Mouse (Mus musculus) lung, postnatal 25 days (tissue): ENCODE measurements around the gene Cuedc1.
A peak's percentile ranks its signal among the peaks of the same experiment; 100 is the strongest.

Source experiments
- DNase-seq: peaks from one replicate; pipeline ENCODE4 v3.0.0; 2022; ENCODE audit warnings: low spot score

Cuedc1 gene

DNA sequence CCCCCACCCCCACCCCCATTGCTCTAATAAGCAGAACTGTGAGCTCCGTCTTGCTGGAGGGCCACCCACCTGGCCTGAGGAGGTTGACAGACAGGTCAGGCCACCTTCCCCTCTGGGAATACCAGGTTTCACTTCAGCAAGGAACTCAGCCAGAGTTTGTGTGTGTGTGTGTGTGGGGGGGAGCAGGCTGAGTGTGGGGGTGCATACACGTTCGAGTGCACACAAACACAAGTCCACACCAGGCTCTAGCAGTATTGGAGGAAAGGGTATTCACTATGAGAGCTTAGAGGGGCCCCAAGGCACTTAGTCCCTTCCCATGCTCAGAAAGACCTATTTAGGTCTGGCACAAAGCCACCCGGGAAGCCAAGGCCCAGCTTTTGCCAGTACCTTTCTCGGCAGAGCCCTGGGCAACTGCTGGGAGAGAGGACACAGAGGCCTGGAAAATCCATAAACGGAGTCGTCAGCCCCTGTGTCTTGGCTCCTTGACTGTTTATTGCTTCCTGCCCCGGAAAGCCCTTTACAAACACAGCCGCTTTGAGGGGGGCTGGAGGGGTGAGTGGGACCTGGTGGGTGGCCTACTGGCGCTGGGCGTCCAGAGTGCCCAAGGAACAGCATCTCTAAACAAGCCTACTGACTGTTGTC, 50.9 kb downstream of the Cuedc1 start:
- peak; percentile 72 for DNase-seq

DNA sequence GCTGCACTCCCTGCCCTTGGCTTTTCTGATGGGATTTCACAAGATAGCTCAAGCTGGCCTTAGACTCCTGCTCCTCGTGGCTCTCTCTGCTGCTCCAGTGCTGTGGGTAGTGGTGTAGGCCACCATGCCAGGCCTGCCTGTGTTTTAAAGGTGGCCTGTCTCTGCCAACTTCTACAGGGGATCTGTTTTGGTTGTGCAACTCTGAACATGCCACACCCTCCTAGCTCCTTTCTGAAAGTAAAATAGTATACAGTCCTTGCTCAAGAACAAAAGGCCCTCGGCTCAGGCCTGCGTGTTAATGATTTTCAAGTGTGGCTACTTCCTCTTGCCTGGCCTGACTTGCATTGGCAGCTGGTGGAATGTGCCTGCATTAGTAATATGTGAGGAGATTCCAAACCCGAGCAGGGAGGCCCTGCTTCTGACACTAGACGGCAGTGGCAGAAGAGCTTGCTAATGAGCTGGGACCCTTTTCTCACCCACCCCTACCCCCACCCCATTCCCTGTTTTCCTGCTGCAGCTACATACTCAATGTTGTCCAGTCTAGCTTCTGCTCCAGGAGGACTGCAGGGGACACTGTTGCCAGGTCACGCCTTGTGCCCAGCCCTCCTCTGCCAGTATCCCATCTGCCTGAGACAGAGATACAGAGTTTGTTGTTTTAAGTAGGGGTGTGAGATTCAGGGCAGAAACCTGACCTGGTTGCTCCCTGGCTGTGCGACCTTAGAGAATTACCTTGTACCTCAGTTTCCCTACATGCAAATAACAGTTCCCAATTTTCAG, 53.7 kb downstream of the Cuedc1 start:
- peak; percentile 88 for DNase-seq

DNA sequence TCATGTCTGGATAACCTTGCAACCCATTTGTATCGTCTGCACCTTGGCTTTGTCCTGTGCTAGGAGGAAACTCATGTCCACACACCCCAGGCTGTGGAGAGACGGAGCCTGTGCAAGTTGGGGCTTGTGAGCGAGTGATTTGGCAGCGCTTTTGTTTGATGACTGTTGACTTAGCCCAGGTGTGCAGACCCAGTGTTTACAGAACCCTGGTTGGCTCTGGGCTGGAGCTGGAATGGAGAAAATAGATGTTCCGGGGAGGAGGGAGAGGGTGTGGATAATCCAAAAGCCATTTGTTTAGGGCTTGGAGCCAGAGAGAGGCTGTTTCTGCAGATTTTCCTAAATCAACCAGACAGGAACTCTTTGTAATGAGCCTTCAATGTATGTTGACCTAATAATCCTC, 56.0 kb downstream of the Cuedc1 start:
- no peak for DNase-seq

DNA sequence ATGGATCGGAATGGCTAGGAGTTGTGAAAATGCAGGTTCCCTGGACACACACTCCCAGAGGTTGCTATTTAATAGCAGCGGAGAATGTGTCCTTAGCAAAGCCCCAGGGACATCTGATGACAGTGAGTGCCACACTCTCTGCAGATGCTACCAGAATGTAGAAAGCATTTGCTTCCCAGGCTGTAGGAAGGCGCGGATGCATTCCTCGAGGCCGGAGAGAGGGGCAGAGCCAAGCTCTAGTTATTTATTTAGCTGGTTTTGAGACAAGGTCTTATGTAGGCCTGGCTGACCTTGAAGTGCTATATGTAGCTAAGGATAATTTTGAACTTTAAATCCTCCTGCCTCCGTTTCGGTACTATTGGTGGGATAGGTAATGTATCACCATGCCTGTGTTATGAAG, 56.6 kb downstream of the Cuedc1 start:
- no peak for DNase-seq

DNA sequence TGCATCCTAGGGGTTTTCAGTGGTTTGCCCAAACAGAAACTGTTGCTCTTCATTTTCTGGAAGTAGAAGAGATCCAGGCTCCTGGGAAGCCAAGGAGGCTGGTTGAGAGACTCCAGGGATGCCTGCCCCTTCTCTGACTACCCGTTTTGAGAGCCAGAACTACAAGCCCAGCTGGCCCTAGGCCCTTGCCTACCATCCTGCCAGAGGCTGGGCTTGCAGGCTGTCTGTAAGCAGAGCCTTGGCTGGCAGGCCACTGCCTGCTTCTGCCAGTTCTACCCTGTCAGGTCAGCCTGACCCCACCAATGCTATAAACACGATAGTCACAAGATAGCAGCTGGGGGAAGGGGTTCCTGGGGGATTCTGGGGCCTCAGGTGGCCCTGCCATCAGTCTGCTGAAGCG, 57.6 kb downstream of the Cuedc1 start:
- DNase-seq: no peak

DNA sequence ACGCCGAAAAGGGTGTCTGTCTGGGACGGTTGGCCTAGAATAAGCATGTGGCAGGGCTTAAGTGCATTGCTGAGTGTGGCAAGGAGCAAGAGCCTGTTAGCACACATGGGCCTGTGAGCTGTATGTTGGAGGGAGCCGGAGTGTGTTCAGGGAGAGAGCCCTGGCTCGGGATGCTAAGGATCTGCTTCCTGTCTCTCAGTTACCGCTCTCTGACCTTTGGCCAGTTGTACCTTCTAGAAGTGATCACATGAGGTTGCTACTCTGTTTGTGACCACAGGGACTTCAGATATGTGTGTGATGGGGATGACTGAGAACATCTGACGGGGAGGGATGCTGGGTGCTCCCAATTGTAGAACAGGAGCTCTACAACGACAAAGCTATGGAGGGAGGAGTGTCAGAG, 58.1 kb downstream of the Cuedc1 start:
- no peak for DNase-seq

DNA sequence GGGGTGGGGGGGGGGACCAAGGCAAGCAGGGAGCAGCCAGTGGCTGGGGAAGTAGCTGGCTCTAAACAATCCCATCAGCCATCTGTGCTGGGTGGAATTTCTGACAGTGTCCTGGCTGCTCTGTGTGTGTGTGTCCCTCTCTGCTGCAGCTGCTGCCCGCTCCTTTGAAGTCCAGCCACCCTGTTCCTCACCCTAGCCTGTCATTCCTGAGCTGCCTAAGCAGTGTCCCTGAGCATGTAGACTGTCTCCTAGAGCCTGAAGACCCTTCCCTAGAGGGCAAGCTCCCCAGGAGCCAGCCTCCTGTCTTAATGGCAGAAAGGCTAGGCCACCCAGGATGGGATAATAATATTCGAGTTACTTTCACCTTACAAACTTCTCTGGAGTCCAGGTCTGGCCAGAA, 58.5 kb downstream of the Cuedc1 start:
- DNase-seq: no peak

DNA sequence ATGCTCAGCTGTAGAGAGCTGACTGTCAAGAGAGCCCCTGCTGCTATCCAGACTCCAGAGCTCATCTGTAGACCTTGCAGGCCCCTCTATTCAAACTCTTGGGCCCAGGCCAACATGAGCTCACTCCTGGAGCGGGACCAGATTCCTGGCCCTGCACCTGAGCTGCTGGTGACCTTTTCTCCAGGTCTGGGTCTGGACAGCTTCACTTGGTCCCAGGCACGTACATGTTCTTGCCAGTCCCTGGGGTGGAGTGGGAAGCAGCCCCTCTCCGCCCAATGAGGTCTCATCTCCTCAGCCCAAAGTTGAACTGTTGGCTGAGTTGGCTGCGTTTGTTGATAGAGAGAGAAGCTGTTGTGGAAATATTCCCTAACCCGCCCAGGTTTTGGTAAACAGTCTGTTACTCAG, 61.0 kb downstream of the Cuedc1 start:
- DNase-seq: peak; percentile 58

DNA sequence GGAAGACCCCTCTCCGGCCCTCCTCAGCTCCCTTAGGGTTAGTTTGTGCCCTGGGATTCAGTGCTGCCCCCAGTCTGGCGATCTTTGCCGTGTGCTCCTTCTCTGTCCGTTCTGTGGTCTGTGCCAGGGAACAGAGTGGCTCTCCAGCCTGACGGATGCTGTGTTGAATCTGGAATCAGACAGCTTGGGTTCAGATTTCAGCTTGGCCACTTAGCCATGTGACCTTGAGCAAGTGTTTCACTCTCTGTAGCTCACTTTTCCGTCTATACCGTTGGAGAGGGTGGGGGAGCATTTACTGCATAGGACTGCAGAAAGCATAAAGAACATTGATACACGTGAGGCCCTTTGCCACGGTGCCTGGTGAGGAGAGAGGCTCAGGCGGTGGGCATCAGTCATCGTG, 61.5 kb downstream of the Cuedc1 start:
- DNase-seq: no peak

DNA sequence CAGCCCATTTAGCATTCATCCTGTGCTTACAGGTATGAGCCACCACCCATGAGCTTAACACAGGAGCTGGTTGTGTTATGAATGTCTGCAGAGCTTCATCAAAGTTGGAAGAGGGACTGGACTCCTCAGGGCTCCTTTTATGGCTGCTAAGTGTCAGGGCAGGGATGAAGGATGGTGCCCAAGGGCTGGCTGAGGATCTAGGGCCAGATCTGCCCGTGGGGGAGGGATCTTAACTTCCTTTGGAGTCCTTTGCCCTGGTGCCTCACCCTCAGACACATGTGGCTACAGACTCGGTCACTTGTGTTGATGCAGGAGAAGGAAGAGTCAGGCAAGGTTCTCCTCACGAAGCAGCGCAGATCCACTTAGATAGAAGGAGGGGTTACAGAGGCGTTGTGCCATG, 62.5 kb downstream of the Cuedc1 start:
- no peak for DNase-seq

DNA sequence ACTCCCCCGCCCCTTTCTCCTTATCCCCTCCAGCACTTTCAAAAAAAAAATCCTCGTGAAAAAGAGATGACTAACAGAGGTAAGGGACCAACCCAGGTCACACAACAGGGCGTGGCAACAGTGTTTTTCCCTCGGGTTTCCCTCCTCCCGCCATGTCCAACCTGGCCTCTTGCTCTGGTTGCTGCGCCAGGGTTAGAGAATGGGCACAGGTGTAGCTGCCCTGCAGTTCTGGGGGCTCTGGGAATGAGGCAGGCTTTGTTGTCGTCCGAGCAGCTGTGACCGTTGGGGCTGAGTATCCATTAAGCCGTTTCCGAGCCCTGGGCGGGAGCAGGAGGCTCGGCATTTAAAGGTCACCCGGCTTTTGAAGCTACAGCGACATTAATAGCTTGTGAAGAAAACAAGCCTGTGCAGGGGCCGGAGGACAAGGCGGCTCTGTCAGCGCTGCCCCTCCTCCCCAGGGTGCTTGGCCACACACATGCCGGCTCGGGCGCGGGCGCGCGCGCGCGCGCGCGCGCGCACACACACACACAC, 63.3 kb downstream of the Cuedc1 start:
- DNase-seq: peak; percentile 62

DNA sequence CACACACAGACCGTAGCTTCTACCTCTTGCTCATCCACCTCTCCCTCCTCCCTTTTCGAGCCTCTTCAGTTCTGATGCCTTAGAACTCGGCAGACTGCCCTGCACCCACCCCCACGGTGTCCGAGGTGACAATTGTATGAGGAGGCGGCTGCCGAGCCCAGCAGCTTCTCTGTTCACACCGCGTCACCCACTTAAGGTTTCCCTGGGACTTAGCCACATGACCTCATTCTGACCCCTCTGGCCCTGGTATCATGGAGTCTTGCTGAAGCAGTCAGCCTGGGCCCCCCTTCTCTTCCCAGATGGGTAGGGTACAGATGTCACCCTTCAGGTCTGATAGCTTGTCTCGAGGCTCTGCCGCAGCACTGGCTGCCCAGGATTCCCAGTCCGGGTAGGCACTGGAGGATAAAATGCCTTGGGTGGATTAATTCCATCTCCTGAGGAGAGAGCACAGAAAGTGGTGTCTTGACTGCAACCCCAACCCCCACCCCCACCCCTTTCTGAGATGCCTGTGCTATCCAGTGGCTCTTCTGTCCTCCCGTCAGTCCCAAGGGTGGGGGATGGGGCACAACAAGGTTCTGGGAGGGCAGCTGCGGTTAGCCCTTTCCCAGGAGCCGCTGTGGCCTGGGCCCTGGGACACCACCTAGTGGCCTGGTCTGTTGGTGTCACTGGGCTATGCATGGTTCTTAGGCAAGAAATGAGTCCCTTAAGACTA, 63.9 kb downstream of the Cuedc1 start:
- DNase-seq: peak; percentile 94

DNA sequence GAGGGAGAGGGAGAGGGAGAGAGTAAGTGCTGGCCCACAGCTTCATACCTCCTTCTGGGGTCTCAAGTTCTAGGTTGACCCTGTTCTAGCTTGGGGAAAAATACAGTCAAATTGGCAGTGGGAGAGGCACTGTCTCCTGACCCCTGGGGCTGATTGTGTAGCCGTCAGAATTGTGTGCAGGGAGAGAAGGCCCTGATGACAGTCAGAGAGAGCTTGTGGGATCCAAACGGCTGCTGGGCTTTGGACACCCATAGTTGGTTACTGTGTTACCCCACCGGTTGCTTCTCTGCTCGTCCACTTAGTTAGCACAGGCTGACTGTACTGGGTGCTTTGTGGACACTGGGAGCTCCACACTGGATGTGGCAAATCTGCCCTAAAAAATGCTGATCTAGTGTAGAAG, 64.9 kb downstream of the Cuedc1 start:
- DNase-seq: no peak

DNA sequence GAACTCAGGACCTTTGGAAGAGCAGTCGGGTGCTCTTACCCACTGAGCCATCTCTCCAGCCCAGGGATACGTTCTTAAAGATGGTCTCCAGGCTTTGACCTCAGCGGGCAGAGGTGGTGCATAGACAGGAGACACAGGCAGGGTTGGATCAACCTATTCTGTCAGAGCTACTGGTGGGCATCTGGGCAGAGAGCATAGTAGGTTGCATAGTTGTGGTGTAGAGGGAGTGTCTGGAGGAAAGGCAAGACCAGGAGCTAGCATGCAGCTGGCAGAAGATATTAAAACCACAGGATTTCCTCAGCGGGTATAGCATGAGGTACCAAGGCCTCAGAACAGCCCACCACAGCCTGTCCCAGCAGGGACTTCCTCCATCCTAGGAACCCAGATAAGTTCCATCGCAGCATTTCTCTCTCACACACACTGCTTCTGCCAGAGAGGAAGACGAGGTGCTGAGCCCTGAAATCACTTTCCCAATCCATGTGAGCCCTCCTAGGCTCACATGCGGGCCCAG, 66.4 kb downstream of the Cuedc1 start:
- DNase-seq: no peak

DNA sequence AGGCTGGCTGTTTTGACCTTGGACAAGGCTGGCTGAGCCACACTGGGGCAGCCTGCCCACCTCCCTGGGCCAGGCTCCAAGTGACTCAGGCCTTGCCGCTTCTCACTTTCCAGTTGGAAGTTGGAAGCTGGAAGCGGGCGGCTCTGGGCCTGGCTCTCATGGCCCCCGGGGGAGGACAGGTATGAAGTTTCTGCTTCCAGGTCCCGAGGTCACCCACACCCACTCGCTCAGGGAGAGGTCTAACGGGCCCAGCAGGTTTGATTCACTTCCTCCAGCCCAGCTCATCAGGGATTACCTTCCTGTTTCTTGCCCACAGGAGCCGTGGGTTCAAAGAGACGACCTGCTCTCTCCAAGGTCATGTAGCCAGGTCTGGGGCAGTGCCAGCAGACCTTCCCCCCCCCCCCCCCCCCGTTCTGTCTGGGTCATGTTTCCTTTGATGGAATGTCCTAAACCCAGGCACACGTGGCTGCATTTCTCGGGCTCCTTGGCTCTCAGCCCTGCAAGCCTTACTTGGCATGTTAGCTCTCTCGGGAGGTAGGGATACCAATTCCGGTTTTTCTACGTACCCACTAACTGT, 67.0 kb downstream of the Cuedc1 start:
- DNase-seq: peak; percentile 66

DNA sequence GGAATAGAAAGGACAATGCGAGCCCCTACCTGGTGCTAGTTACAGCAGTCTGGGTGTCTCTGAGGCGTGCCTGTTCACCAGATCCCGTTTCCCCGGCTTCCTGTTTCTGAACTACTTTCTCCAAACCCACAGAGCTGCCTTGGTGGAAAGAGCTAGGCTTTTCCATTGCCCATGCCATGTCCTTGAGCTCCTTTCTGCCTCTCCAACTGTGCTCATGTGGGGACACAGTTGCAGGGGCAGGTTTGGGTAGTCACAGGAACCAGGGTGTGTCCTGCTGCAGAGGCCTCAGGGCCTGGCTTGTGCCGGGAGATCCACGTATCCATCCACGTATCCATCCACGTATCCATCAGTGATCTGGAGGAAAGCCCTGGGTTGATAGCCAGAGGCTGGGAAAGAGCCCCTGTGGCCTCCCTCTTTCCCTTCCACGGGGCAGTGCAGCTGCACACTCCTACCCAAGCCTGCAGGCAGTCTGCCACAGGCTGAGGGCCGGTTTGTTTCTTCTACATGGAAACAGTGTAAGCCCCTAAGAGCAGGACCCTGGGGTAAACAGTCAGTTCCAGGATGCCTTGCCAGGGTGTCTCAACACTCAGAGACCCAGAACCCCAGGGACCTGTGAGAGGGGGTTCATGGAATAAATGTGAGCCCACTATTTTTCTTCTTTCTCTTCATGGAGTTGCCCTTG, 68.0 kb downstream of the Cuedc1 start:
- DNase-seq: no peak

DNA sequence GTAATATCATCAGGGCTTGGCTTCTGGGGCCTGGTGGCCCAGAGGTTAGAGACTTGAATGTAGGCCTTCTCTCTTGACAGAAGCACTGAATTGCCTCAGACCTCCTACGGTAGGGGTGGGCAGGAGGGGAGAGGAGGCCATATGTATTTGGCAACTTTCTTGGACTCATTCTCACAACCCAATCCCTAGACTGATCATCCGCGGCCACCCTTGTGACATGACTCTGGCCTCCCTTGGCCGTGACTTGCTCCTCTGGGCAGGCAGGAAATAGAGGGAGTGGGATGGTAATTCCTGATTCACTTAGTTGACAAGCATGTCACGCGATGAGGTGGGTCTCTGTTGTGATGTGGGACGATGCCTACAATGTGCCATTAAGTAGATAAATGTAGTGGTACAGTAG, 68.6 kb downstream of the Cuedc1 start:
- DNase-seq: no peak

DNA sequence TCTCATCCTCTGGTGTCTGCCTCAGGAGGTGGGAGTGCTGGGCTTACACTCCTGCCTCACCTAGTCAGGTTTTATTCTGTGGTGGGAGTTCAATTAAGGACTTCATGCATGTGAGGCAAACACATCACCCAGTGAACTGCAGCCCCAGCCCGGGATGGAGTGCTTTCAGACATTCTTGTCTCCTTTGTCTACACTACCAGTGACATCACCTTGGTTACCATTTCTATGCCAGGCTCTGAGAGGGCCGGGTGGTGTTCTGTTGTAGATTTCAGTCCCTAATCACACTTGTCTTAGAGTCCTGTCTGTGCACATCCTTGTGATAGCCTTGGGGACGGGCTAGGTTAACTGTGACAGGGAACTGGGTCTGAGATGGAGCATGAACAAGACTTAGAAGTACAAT, 70.8 kb downstream of the Cuedc1 start:
- no peak for DNase-seq

DNA sequence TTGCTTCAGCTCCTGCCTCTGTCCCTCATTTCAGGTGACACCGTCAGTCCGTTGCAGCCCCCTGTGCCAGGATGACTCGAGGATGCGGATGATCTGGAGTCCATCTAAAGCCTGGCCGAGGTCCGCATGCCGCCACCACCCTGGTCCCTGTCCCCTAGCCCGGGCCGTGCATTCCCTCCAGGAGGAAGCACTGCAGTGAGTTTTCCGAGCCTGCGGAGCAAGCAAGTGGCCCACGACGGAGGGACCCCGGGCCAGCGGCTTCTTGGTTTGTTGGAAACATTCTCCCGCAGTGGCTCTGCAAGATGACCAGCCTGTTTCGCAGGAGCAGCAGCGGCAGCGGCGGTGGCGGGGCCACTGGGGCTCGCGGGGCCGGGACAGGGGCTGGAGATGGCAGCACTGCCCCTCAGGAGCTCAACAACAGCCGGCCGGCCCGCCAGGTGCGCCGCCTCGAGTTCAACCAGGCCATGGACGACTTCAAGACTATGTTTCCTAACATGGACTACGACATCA, 71.7 kb downstream of the Cuedc1 start:
- DNase-seq: no peak

DNA sequence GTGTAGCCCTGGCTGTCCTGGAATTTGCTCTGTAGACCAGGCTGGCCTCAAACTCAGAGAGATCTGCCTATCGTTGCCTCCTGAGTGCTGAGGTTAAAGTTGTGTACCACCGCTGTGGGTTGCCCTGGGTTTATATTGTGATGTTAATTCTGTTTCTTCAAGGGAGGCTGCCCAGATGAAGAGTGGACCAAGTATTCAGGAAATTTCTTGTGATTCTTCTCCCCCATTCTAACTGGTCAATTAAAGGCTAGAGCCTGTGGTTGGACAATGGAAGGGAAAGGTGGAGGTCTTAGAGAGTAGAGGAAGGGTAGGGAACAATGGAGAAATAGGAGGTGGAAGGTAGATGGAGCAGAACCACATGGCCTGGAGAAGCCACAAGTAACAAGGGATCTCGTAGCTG, 72.7 kb downstream of the Cuedc1 start:
- no peak for DNase-seq

DNA sequence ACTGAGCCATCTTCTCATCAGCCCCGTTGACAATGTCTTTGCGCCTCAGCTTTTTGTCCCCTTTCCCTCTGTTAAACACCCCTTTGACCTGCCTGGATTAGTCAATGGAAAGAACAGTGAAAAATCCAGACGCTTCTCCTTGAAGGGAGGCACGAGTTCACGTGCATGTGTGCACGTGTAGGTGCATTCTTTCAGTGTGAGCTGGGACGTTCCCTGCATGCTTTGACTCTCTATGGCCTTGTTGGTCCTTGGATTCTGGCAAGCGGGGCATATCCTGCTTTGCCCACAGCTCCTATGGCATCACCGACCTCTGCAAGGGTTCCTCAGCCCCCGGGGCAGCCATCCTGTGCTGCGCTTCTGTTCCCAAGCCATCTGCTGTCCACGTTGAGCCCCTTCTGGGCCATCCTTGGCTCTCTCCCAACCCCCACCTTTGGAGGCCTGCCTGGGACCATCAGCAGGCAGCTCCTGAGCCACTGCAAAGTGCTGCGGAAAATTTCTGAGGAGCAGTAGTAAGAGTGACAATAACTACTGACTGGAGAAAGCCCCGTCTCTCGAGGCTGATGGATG, 74.1 kb downstream of the Cuedc1 start:
- DNase-seq: no peak
